Mouse (Mus musculus): ENCODE measurements around the gene Ythdf2.

DNA sequence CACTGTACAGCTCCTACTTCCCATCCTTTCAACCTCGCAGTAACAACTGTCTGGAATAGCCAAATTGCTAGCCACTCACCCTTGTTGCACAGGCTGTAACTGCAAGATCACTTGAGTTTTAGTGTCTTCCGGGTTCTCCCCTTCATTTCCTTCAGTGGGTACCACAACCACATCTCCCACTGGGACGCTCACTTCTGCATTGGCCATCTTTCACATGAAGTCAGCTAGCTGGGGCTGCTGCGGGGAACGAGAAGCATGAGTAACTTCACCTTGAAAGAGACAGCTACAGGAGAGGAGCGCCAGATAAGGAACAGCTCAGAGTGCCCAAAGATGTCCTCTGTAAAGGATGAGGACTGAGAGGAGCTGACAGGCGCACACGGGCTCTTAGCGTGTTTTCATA lies 39.5 kb upstream of the Ythdf2 start:
- TF ChIP-seq POLR2A (IDR thresholded peaks at IDR 0.05; ENCODE audit: borderline replicate concordance, extremely low read depth, low read depth, low read length) (no peak), CTCF (IDR thresholded peaks at IDR 0.05; ENCODE audit: insufficient read depth, low read length) (no peak)
